Mouse (Mus musculus): Measurements from ENCODE around the gene Scand1. TPM values are rescaled to one million over a fixed set of nuclear protein-coding genes. Genes with fewer than 3 reads are reported as not detected.

Scand1 gene
- polyA plus RNA-seq (2016; fragmentation: Nextera tagmentation; extraction: Ambion mirVana), result 57.4 and 65.1 TPM in 2 replicates

DNA sequence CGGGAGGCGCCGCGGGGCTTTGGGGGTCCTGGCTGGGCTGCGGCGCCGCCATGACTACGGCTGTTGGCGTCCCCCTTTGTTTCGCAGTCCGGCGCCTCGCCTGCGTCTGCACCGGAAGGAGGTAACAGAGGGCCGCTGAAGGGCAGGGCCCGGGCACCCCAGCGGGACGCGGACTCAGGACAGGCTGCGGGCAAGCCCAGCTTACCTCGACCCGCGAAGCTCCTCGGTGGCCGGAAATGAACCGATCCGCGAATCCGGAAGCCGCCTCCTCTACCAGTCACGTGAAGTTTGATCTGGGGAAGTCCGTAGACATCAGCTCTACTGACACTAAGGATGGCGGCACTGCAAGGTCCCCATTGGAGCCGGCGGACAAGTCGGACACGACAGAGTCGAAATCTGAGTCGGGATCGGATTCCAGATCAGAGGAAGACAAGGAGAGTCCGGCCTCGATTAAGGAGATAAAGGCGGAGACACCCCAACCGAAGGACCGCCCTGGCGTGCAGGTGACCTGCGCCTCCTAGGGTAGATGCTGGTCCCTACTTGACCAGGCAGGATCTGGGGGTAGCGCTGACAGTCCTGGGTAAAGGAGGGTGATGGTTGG lies at the start of gene Scand1, which contains the start of gene Cnbd2:
TSS of gene Scand1 (minus strand) at position 408 of the 601 bp plus-strand sequence.
TSS of gene Cnbd2 (plus strand) at position 3 of the 601 bp plus-strand sequence.
- Histone ChIP-seq H3K27me3 (replicated peaks) (no peaks in the 10 kb centered on the region), H3K36me3 (peaks cover 18% of the 10 kb centered on the region)

DNA sequence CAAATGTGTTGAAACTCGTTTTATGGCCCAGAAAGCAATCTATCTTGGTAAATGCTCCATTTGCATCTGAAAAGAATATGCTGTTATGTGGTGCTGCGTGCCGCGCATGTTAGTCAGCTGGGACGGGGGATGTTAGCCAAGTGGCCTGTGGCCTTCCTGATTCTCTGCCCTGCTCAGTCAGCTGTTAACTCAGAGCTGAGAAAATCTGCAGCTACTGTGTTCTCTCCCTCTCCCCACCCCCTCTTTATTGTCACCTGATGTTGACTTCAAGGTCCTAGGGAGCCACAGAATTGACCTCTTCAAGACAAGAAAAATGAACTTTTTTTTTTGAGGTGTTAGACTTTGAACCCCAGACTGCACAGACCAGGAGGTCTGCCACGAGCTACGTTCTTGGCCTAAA lies 43.5 kb upstream of the Scand1 start:
- H3K4me3 ChIP-seq, result no peak overlapping the region
- ATAC-seq, result no peak
- no peak overlapping the region for H3K9ac ChIP-seq
- H3K27me3 ChIP-seq (replicated peaks), result no peaks in the 10 kb centered on the region
- no peaks in the 10 kb centered on the region for H3K9me3 ChIP-seq (replicated peaks)
- no peaks in the 10 kb centered on the region for H3K36me3 ChIP-seq
- 71% methylated on average over 7 of the region's 7 CpGs for WGBS (ENCODE audit: insufficient replicate concordance)
- peaks cover 6% of the 10 kb centered on the region; the same call in 1 of the 2 replicates for H3K4me1 ChIP-seq
- H3K27ac ChIP-seq, result no peak overlapping the region
- H3K4me2 ChIP-seq, result no peak overlapping the region

More for the DNA sequence above, at the start of gene Scand1, which contains the start of gene Cnbd2:
- WGBS (ENCODE audit: insufficient replicate concordance), result under 1% methylated on average over 48 of the region's 49 CpGs
- Histone ChIP-seq H3K9me3 (replicated peaks) (no peaks in the 10 kb centered on the region), H3K9ac (peak within 1 kb of the TSS; percentile 91), H3K4me1 (peaks cover 28% of the 10 kb centered on the region), H3K27ac (peak within 1 kb of the TSS; percentile 93), H3K4me2 (peak within 1 kb of the TSS; percentile 86), H3K4me3 (peak within 1 kb of the TSS; percentile 93)
- peak; percentile 84 for ATAC-seq

DNA sequence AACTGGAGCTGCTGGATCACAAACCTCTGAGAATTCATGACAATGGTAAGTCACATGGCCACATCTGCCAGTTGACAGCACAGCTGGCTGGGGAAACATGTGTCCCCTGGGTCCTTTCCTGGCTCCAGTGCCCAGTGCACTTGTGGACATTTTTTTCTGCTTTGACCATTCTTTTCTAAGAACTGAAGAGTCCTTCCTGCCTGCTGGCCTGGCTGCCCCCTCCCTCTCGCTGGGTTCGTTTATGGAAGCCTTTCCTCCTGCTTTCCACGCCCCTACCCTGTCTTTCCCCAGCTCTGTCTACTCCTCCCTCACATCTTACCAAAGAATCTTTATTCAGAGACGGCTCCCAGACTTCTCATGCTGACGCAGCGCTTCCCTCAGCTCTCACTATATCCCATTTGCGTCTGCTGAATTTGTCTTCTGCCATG lies 40.8 kb upstream of the Scand1 start:
- Histone ChIP-seq H3K36me3 (no peaks in the 10 kb centered on the region), H3K4me2 (no peak overlapping the region)
- WGBS (ENCODE audit: insufficient replicate concordance), result 44% methylated on average over 7 of the region's 7 CpGs

GRCm38 (mm10) chr2:156352413-156353165 lies 40.1 kb upstream of the Scand1 start:
- Histone ChIP-seq H3K4me3 (no peak overlapping the region), H3K4me2 (no peak overlapping the region), H3K27ac (no peak overlapping the region), H3K27me3 (replicated peaks) (no peaks in the 10 kb centered on the region), H3K9ac (no peak overlapping the region), H3K9me3 (replicated peaks) (no peaks in the 10 kb centered on the region), H3K36me3 (no peaks in the 10 kb centered on the region), H3K4me1 (peaks cover 6% of the 10 kb centered on the region; the same call in 1 of the 2 replicates)
- WGBS (ENCODE audit: insufficient replicate concordance), result 54% methylated on average over 8 of the region's 8 CpGs
- ATAC-seq, result no peak

More for the DNA sequence above, 40.8 kb upstream of the Scand1 start:
- ATAC-seq, result no peak
- Histone ChIP-seq H3K9ac (no peak overlapping the region), H3K27me3 (replicated peaks) (no peaks in the 10 kb centered on the region), H3K9me3 (replicated peaks) (no peaks in the 10 kb centered on the region), H3K4me3 (no peak overlapping the region), H3K4me1 (peaks cover 6% of the 10 kb centered on the region; the same call in 1 of the 2 replicates), H3K27ac (no peak overlapping the region)

GRCm38 (mm10) chr2:156351243-156351642 lies 38.7 kb upstream of the Scand1 start:
- Histone ChIP-seq H3K36me3 (no peaks in the 10 kb centered on the region), H3K27me3 (replicated peaks) (no peaks in the 10 kb centered on the region), H3K4me1 (peaks cover 6% of the 10 kb centered on the region; the same call in 1 of the 2 replicates), H3K4me3 (no peak overlapping the region), H3K9ac (no peak overlapping the region), H3K9me3 (replicated peaks) (no peaks in the 10 kb centered on the region), H3K27ac (no peak overlapping the region), H3K4me2 (no peak overlapping the region)
- no peak for ATAC-seq
- 72% methylated on average over 7 of the region's 7 CpGs for WGBS (ENCODE audit: insufficient replicate concordance)

- Histone ChIP-seq H3K27ac (no peak overlapping the region), H3K9me3 (replicated peaks) (no peaks in the 10 kb centered on the region), H3K9ac (no peak overlapping the region), H3K4me1 (peaks cover 6% of the 10 kb centered on the region; the same call in 1 of the 2 replicates), H3K27me3 (replicated peaks) (no peaks in the 10 kb centered on the region), H3K4me3 (no peak overlapping the region), H3K36me3 (no peaks in the 10 kb centered on the region), H3K4me2 (no peak overlapping the region)
- no peak for ATAC-seq
- WGBS (ENCODE audit: insufficient replicate concordance), result 78% methylated on average over 4 of the region's 4 CpGs
Observed at GRCm38 (mm10) chr2:156349286-156349848, 36.9 kb upstream of the Scand1 start.

DNA sequence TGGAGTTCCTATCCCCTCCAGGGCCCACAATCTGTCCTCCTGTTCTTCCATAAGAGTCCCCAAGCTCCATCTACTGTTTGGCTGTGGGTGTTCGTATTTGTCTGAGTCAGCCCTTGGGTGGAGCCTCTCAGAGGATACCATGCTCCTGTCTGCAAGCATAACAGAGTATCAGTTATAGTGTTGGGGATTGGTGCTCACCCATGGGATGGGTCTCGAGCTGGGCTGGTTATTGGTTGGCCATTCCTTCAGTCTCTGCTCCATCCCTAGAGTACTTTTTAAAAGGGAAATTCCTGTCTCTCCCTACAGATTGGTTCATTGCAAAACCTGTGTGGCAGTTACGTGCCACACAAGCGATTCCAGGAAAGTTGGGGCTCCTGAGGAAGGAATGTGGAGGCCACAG lies 36.3 kb upstream of the Scand1 start:
- peaks cover 6% of the 10 kb centered on the region; the same call in 1 of the 2 replicates for H3K4me1 ChIP-seq
- no peak overlapping the region for H3K4me3 ChIP-seq
- no peak overlapping the region for H3K4me2 ChIP-seq
- H3K9ac ChIP-seq, result no peak overlapping the region
- ATAC-seq, result no peak
- H3K36me3 ChIP-seq, result no peaks in the 10 kb centered on the region
- 65% methylated on average over 4 of the region's 4 CpGs for WGBS (ENCODE audit: insufficient replicate concordance)
- no peak overlapping the region for H3K27ac ChIP-seq
- no peaks in the 10 kb centered on the region for H3K27me3 ChIP-seq (replicated peaks)
- H3K9me3 ChIP-seq (replicated peaks), result no peaks in the 10 kb centered on the region

GRCm38 (mm10) chr2:156344775-156345532 lies 32.5 kb upstream of the Scand1 start:
- Histone ChIP-seq H3K27ac (no peak overlapping the region), H3K4me3 (no peak overlapping the region), H3K4me2 (no peak overlapping the region)

GRCm38 (mm10) chr2:156340078-156340477 lies 27.6 kb upstream of the Scand1 start:
- no peak overlapping the region for H3K27ac ChIP-seq
- no peaks in the 10 kb centered on the region for H3K9me3 ChIP-seq (replicated peaks)
- H3K36me3 ChIP-seq, result no peaks in the 10 kb centered on the region
- H3K4me2 ChIP-seq, result no peak overlapping the region
- no peak overlapping the region for H3K4me3 ChIP-seq
- no peak overlapping the region for H3K9ac ChIP-seq
- 60% methylated on average over 4 of the region's 4 CpGs for WGBS (ENCODE audit: insufficient replicate concordance)
- H3K4me1 ChIP-seq, result no peaks in the 10 kb centered on the region
- no peaks in the 10 kb centered on the region for H3K27me3 ChIP-seq (replicated peaks)
- no peak for ATAC-seq

More at GRCm38 (mm10) chr2:156344775-156345532, 32.5 kb upstream of the Scand1 start:
- no peaks in the 10 kb centered on the region for H3K27me3 ChIP-seq (replicated peaks)
- H3K4me1 ChIP-seq, result no peaks in the 10 kb centered on the region
- no peaks in the 10 kb centered on the region for H3K9me3 ChIP-seq (replicated peaks)
- no peak overlapping the region for H3K9ac ChIP-seq
- WGBS (ENCODE audit: insufficient replicate concordance), result 51% methylated on average over 12 of the region's 12 CpGs
- no peak for ATAC-seq
- H3K36me3 ChIP-seq, result no peaks in the 10 kb centered on the region

DNA sequence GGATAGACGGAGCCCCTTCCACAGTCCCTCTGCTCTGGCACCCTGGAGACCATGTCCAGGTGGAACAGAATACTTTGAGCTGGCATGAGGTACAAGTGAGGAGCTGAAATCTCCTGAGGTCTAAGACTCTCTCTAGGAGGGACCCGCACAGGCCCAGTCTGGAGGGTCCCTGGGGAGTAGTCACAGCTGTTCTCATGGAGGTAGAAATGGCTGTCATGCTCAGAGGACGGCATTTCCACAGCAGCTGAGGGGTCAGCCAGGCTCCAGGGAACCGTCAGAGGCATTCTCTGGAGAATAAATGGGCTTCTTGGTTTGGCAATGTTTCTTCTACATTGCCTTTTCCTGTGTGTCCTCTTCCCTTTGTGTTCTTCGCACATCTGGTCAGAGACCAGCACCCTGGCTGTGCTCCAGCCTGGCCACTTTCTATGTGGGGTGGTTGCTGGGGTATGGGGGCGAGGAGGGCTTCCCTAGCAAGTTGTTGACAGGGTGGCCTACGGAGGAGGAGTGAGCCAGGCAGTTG lies 19.0 kb upstream of the Scand1 start:
- Histone ChIP-seq H3K27me3 (replicated peaks) (no peaks in the 10 kb centered on the region), H3K9ac (no peak overlapping the region), H3K4me2 (no peak overlapping the region), H3K4me3 (no peak overlapping the region), H3K4me1 (no peaks in the 10 kb centered on the region), H3K9me3 (replicated peaks) (no peaks in the 10 kb centered on the region), H3K27ac (no peak overlapping the region), H3K36me3 (no peaks in the 10 kb centered on the region)
- 68% methylated on average over 7 of the region's 7 CpGs for WGBS (ENCODE audit: insufficient replicate concordance)
- ATAC-seq, result no peak

GRCm38 (mm10) chr2:156330681-156331080 lies 18.2 kb upstream of the Scand1 start:
- H3K4me2 ChIP-seq, result no peak overlapping the region
- H3K27me3 ChIP-seq (replicated peaks), result no peaks in the 10 kb centered on the region
- H3K27ac ChIP-seq, result no peak overlapping the region
- H3K4me1 ChIP-seq, result no peaks in the 10 kb centered on the region
- no peak overlapping the region for H3K4me3 ChIP-seq
- H3K9ac ChIP-seq, result no peak overlapping the region
- H3K9me3 ChIP-seq (replicated peaks), result no peaks in the 10 kb centered on the region
- no peak for ATAC-seq
- H3K36me3 ChIP-seq, result no peaks in the 10 kb centered on the region
- 61% methylated on average over 1 of the region's 1 CpGs for WGBS (ENCODE audit: insufficient replicate concordance)
